Mouse (Mus musculus) limb, embryonic 11.5 days (tissue): Measurements from ENCODE around the gene Nipbl. TPM values are rescaled to one million over a fixed set of nuclear protein-coding genes. Genes with fewer than 3 reads are reported as not detected.

Experiments used
- ATAC-seq: fragments of 200-750 bp; cut with Nextera tagmentation; 2 replicates; pipeline ENCODE4 v1.8.0; 2017; ENCODE audit warnings: low read depth; ENCODE audit not compliant: insufficient number of reproducible peaks, low FRiP score, low TSS enrichment
- DNase-seq: peaks from one replicate; pipeline ENCODE4 v3.0.0-alpha.2; 2015; ENCODE audit warnings: low spot score
- H3K27ac ChIP-seq: fragments of 300-500 bp; sonication (generic); replicated peaks from 2 replicates; pipeline ENCODE4 v1.5.1; 2014; ENCODE audit warnings: low read depth, mild to moderate bottlenecking, low read length
- H3K27me3 ChIP-seq: fragments of 300-500 bp; sonication (generic); 2 replicates; pipeline ENCODE4 v1.6.1; 2014; ENCODE audit warnings: mild to moderate bottlenecking, low read length, mixed read lengths; ENCODE audit not compliant: control insufficient read depth, insufficient read depth
- H3K36me3 ChIP-seq: fragments of 300-500 bp; sonication (generic); 2 replicates; pipeline ENCODE4 v1.6.1; 2014; ENCODE audit warnings: mild to moderate bottlenecking, low read length, moderate library complexity, mixed read lengths; ENCODE audit not compliant: control insufficient read depth, insufficient read depth
- H3K4me1 ChIP-seq: fragments of 300-500 bp; sonication (generic); 2 replicates; pipeline ENCODE4 v1.6.1; 2014; ENCODE audit warnings: low read length, mixed read lengths; ENCODE audit not compliant: control insufficient read depth, insufficient read depth
- H3K4me2 ChIP-seq: fragments of 300-500 bp; sonication (generic); 2 replicates; pipeline ENCODE4 v1.6.1; 2014; ENCODE audit warnings: low read depth, mild to moderate bottlenecking, moderate library complexity; ENCODE audit not compliant: severe bottlenecking
- H3K4me3 ChIP-seq: fragments of 300-500 bp; sonication (generic); 2 replicates; pipeline ENCODE4 v1.5.1; 2014; ENCODE audit warnings: low read depth, low read length
- H3K9ac ChIP-seq: fragments of 300-500 bp; sonication (generic); 2 replicates; pipeline ENCODE4 v1.6.1; 2014; ENCODE audit warnings: mild to moderate bottlenecking, low read length
- H3K9me3 ChIP-seq: fragments of 300-500 bp; sonication (generic); 2 replicates; pipeline ENCODE4 v1.6.1; 2016; ENCODE audit warnings: low read length; ENCODE audit not compliant: control insufficient read depth
- WGBS: fragments of 180-500 bp; shearing (Covaris S2); extraction: QIAGEN DNeasy Blood & Tissue Kit; methylation state at CpG from one replicate; pipeline ENCODE4 v1.1.7; 2014; 5-methylcytosine and 5-hydroxymethylcytosine counted together
- polyA plus RNA-seq: library from polyadenylated mRNA; unstranded; fragments of >200 nt; fragmentation: Nextera tagmentation; extraction: Ambion mirVana; gene quantifications from 2 replicates; pipeline ENCODE4 v1.2.1, GENCODE M21; 2014

The Nipbl gene
- polyA plus RNA-seq, 1 experiment from 2014 or later: 25.6 TPM

DNA sequence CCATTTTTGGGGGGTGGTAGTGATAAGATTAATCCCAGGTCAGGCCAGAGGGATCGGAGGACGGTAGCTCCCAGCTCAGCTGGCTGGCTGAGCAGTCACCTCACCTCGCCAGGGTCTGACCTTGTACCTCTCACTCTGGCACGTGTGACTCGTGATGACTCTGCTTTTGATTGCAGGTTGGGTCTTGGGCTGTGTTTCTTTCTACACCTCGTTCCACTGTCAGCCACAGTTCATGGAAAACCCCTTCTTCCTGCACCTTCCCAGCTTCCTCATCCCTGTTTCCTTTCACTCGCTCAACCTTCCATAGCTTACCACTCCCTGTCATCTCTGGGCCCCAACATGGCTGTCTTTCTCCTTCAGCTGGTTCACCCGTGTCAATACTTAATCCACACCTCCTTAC lies 172.3 kb downstream of the Nipbl start:
- no peak for DNase-seq
- WGBS: 90% methylated on average over 8 of the region's 8 CpGs

DNA sequence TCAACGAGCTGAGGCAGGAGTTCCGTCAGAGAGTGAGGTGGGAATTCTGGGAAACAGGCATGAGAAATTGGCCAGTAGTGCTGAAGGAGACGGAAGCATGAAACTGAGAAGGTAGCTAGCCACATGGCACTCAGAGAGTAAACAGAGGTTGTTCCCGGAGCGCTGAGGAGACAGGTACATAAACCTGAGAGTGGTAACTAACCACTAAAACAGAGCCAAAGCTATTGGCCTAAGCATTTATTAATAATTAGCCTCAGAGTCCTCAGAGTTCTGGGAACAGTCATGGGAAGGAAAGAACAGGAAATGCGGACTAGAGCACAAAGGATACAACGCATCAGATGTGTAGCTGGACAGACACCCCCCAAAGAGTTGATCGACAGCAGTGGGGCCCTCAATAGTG lies 176.0 kb downstream of the Nipbl start:
- no peaks in the 10 kb centered on the region for H3K9me3 ChIP-seq
- no peak overlapping the region for H3K4me3 ChIP-seq
- H3K4me1 ChIP-seq: no peaks in the 10 kb centered on the region
- ATAC-seq: no peak
- peaks cover 2% of the 10 kb centered on the region; the same call in 1 of the 2 replicates for H3K36me3 ChIP-seq
- no peak overlapping the region for H3K4me2 ChIP-seq
- no peak overlapping the region for H3K27ac ChIP-seq
- DNase-seq: no peak
- H3K9ac ChIP-seq: no peak overlapping the region
- H3K27me3 ChIP-seq: no peaks in the 10 kb centered on the region
- WGBS: 89% methylated on average over 8 of the region's 8 CpGs

More for the DNA sequence above, 172.3 kb downstream of the Nipbl start:
- H3K9ac ChIP-seq: no peak overlapping the region
- H3K36me3 ChIP-seq: peaks cover 2% of the 10 kb centered on the region; the same call in 1 of the 2 replicates
- no peak overlapping the region for H3K27ac ChIP-seq
- H3K4me3 ChIP-seq: no peak overlapping the region
- no peak overlapping the region for H3K4me2 ChIP-seq
- no peaks in the 10 kb centered on the region for H3K27me3 ChIP-seq
- H3K9me3 ChIP-seq: no peaks in the 10 kb centered on the region
- H3K4me1 ChIP-seq: no peaks in the 10 kb centered on the region
- ATAC-seq: no peak

DNA sequence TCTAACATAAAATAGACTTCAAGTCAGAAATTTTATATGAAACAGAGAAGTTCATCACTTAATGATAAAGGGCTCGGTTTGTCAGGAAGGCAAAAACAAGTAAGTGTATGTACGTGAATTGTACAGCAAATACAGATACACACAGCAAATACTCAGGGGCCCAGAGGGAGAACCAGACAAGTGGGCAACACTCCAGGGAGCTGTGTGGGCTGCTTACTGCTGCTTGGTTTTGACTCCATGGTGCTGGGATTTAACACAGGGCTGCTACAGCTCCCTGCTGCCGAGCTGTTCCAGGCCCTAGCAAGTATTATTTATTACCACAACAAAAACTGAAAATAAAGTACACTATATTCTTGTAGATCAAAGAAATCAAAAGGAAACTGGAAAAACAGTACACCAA lies 177.1 kb downstream of the Nipbl start:
- ATAC-seq (no peak), DNase-seq (no peak)
- Histone ChIP-seq H3K9me3 (no peaks in the 10 kb centered on the region), H3K27ac (no peak overlapping the region), H3K36me3 (peaks cover 2% of the 10 kb centered on the region; the same call in 1 of the 2 replicates), H3K4me1 (no peaks in the 10 kb centered on the region), H3K4me2 (no peak overlapping the region), H3K9ac (no peak overlapping the region), H3K4me3 (no peak overlapping the region), H3K27me3 (no peaks in the 10 kb centered on the region)
- 93% methylated on average over 3 of the region's 3 CpGs for WGBS

DNA sequence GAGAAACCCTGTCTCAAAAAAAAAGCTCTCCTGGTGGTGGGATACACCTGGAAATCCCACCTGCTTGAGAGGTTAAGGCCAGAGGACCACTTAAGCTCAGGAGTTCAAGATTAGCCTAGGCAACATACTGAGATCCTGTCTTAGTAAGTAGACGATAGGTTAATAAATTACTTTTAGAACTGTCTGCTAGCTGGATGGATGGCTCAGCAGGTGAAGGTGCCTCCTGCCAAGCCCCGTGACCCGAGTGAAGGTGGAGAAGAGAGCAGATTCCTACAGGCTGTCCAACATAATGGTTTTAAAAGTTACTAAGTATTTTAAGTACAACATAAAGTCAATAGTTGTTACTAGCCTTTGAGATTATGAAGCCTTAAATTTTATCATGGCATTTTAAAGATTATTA lies 178.3 kb downstream of the Nipbl start:
- Histone ChIP-seq H3K4me3 (no peak overlapping the region), H3K27ac (no peak overlapping the region), H3K36me3 (peaks cover 2% of the 10 kb centered on the region; the same call in 1 of the 2 replicates), H3K27me3 (no peaks in the 10 kb centered on the region), H3K4me2 (no peak overlapping the region), H3K9me3 (no peaks in the 10 kb centered on the region), H3K9ac (no peak overlapping the region), H3K4me1 (no peaks in the 10 kb centered on the region)
- DNase-seq (no peak), ATAC-seq (no peak)
- 90% methylated on average over 3 of the region's 3 CpGs for whole genome bisulfite sequencing

Other genes starting within 250 kb of the Nipbl start
- not detected in 2 replicates for gene Gm2310, start 75.5 kb upstream of the Nipbl start, polyA plus RNA-seq